Mouse (Mus musculus) ES-Bruce4 (cell line): ENCODE results near the gene Thsd7b.

Experiments used
- CTCF ChIP-seq: IDR thresholded peaks from one replicate; pipeline ENCODE4 v1.8.1; 2011; ENCODE audit warnings: low read depth, low read length
- EP300 ChIP-seq: IDR thresholded peaks from 2 replicates; pipeline ENCODE4 v1.6.1; 2011; ENCODE audit warnings: low read depth, low read length; ENCODE audit not compliant: insufficient read depth

- TF ChIP-seq CTCF (no peak), EP300 (no peak)
These were observed 440.5 kb downstream of the Thsd7b start for GRCm38 (mm10) chr1:129713571-129713970.
